Mouse (Mus musculus): ENCODE results near the gene Gm813.
"Not testable (repeated sequence)": the region's sequence is repeated elsewhere in the genome, so short reads cannot be mapped to it uniquely, and the experiment has no call there.

Gene Gm813

GRCm38 (mm10) chr16:58616878-58617277, at the start of gene Gm813:
Gene Gm813 (minus strand): TSS chr16:58616978.
- DNase-seq (ENCODE audit: low spot score) = peak; percentile 23

DNA sequence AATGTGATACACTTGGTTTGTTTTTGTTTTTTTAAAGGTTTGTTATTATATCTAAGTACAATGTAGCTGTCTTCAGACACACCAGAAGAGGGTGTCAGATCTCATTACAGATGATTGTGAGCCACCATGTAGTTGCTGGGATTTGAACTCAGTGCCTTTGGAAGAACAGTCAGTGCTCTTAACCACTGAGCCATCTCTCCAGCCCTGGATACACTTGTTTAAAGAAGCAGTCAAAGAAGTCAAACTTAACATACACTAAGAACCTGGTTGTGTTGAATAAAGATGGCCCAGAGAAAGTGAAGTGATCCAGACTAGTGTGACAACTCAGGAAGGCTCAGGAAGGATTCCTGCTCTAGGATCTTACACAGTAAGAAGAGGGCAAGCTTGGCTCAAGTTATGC, 48.4 kb upstream of the Gm813 start:
- not testable (repeated sequence) for DNase-seq (ENCODE audit: low spot score)

GRCm38 (mm10) chr16:58663816-58664215, 47.0 kb upstream of the Gm813 start:
- no peak for DNase-seq (ENCODE audit: low spot score)

DNA sequence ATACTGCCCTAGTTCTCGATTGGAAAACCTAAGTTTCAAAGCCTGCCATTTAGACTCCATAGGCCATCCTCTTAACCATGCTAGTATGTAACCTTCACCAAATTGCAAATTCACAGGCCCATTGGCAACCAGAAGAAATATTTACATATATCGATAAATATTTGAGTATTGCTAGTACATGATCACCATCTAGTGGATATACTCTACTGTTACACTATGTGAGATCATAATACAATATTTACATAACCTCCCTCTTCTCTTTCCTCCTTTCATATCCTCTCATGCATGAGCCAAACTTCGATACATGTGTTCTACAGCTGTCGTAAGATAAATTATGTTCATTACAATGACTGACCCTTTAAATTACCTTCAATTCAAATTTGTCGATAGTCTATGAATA, 46.2 kb upstream of the Gm813 start:
- no peak for DNase-seq (ENCODE audit: low spot score)

- no peak for DNase-seq (ENCODE audit: low spot score)
Measured at GRCm38 (mm10) chr16:58662287-58662791, 45.6 kb upstream of the Gm813 start.

- DNase-seq (ENCODE audit: low spot score) = no peak
Measured at GRCm38 (mm10) chr16:58661826-58662225, 45.0 kb upstream of the Gm813 start.

DNA sequence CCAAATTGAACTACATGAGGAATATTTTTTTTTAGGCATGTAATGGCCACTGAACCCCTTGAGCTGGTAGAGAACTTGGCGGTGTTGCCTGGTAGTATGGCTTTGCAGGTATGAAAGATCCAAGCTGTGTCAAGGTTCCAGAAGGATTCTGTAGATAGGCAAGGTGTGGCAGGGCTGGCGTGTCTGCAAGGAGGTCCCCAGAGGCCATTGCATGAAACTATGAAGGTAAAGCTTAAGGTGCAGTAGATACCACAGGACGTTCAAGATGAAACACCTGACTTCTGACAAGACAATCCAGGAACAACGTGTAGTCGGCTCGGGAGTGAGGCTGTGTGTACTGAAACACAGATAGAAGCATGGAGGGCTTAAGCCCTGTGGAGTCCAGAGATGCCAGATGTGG, 41.9 kb upstream of the Gm813 start:
- no peak for DNase-seq (ENCODE audit: low spot score)

- no peak for DNase-seq (ENCODE audit: low spot score)
Measured at GRCm38 (mm10) chr16:58656526-58656925, 39.7 kb upstream of the Gm813 start.

GRCm38 (mm10) chr16:58655751-58656150, 39.0 kb upstream of the Gm813 start:
- DNase-seq (ENCODE audit: low spot score) = no peak

DNA sequence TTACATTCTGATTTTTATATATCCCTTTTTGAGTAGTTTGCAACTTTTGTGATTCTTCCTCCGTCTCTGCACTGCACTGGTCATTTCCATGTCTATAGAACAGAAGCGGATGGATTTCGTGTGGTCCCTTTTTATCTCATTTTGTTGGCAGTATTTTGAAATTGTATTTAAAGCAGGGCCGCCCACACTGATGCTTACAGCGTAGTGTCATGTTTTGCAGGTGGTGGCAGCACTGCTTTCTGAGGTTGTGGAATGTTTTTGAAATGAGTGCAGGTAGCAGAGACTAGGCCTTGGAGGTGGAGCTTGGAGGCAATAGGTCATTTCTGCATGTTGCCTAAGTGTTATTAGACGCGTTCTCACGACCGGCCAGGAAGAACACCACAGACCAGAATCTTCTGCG, 33.2 kb upstream of the Gm813 start:
- no peak for DNase-seq (ENCODE audit: low spot score)

DNA sequence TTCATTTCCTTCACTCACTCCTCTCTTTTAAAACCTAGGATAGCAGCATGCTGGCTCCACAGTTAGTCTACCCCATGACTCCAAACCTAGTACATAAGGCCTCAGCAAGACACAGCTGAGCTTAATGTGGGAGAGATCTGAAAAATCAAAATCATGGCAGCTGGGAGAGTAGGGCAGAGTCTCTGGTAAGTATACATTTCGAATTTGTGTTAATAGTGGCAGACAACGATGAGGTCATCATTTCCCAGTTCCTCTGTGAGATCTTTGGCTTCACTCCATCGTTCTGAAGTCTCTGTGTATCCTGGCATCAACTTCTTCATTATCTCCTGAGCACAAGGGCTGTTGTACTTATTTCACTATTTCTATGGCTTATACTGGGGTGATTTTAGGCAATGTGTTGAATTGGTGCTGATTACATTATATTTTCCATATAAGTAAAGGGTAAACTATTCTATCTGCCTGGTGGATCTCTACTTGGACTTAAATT, 22.0 kb upstream of the Gm813 start, which contains the start of gene E330017A01Rik:
Gene E330017A01Rik (minus strand): TSS at position 51 of the 487 bp plus-strand sequence.
- DNase-seq (ENCODE audit: low spot score) = no peak

- no peak for DNase-seq (ENCODE audit: low spot score)
Measured at GRCm38 (mm10) chr16:58638016-58638415, 21.2 kb upstream of the Gm813 start.

DNA sequence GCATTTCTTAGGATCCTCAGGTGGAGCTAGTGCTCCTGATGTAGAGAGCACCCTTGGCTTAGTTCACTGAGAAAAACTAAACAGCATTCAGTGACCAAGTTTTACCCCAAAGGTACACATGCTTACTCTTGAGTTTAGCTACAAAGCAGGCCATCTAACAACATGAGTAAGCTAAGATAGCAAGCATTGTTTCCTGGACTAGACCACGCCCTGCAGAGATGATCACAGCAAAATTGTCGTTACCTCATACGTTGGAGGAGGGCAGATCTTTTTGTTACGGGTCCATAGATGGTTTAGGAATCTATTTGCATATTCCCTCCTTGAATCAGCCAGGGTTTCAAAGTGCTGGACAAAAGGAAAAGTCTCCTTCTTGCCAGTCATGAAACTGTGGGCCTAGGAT, 20.7 kb upstream of the Gm813 start:
- DNase-seq (ENCODE audit: low spot score) = no peak

GRCm38 (mm10) chr16:58635866-58636265, 19.1 kb upstream of the Gm813 start:
- no peak for DNase-seq (ENCODE audit: low spot score)

DNA sequence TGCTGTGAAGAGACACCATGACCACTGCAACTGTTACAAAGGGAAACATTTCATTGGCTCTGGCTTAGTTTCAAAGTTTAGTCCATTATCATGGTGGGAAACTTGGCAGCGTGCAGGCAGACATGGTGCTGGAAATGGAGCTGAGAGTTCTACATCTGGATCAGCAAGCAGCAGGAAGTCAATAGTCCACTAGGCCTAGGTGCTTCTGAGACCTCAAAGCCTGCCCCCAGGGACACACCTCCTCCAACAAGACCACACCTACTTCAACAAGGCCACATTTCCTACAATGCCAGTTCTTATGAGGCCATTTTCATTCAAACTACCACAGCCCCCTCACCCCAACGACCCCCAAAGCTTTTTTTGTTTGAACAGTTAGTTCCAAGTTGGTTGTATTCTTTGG, 13.0 kb upstream of the Gm813 start:
- no peak for DNase-seq (ENCODE audit: low spot score)

DNA sequence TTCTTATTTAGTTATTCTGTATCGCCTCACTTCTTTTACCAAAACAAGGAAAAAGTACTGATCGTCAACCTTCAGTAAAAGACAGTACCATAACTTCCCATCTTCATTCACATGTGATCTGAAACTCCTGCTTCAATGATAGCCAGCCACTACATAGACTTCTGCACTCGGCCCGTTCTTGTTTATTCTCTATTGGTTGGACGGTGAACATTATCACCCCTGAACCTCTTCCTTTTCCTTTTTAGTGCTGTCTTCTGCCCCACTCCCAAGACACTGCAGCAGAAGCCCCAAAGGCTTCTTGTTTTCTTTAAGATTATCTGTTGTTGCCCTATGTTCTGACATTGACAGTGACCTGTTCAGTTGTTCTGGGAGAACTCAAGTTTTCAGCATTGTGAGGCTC, 12.2 kb upstream of the Gm813 start:
- DNase-seq (ENCODE audit: low spot score) = no peak

DNA sequence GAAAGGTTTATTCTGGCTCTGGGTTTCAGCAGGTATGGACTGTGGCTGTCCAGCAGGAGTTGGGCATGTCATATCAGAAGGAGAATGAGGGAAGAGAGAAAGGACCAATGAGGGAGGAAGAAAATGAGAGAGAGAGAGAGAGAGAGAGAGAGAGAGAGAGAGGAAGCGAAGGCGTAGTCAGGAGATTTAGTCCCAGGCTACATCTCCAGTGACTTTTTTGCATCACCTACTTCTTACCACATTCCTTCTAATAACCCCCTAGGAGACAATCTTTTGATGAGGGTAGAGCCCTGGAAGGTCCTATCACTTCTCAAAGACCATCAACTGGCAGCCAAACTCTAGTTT, 11.5 kb upstream of the Gm813 start:
- DNase-seq (ENCODE audit: low spot score) = no peak

DNA sequence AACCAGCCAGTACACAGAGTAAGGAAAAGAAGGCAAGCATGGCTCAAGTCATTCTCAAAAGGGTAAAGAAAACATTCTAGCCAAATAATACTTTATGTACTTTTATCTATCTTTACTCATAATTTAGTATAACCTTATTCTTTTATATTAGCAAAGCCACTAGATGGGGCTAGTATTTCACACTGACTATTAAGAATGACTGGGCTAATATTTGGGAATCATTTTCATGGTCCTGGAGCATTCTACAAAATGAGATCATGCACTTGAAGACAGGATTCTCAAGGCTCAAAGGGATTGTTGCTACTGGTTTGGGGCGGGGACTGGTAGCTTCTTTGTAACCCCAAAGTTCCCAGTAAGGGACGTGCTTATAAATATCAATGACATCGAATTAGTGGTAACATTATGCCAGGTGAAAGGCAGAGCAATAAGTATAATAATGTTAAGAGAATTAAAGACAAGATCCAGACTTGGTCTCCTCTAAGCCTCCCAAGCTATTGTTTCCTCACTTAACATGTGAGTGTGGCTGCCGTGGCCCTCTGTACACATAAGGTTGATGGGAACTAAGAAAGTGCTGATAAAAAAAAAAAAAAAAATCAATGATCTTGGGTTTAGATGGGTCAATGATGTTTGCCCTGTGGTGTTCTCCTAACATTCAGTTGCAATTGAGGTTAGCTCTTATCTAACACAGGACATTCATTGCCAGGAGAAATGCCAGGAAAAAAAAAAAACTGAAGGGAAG, 11.0 kb upstream of the Gm813 start:
- no peak for DNase-seq (ENCODE audit: low spot score)

- DNase-seq (ENCODE audit: low spot score) = no peak
Measured at GRCm38 (mm10) chr16:58623944-58624343, 7.2 kb upstream of the Gm813 start.

DNA sequence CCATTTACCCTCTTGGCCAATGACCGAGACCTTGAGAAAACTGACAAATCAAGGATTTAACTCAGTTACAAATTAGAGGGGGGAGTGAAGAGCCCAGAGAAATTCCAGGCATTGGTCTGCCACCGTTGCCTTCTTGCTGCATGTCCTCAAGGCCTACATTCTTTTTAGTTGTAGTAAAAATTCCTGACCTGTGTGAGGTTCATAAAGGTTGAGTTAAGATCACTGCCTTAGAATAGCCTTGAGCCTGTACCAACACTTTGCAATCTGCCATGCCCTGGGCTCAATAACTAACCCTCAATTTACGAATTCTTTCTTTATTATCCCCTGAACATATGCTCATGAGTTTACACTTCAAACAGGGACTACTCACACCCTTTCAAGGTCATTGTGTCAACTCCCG, 6.3 kb upstream of the Gm813 start:
- no peak for DNase-seq (ENCODE audit: low spot score)

DNA sequence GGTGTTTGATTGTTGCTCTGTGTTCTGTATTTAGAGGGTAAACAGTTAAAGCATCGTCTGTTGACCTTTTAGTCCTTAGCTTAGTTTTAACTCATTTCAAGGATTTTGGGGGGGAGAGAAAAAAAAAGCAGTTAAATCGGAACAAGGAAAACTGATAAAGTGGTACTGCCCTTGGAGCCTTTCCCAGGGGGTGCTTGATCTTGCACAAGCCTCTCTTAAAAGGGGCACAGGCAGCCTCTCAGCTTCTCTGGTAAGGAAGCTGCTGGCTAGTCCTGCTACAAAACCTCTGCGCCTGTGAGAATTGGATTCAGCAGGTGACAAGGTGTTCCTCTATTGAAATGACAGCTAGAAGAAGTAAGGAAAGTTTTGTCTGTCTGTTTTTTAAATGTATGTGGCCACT, 5.6 kb upstream of the Gm813 start:
- DNase-seq (ENCODE audit: low spot score) = no peak

DNA sequence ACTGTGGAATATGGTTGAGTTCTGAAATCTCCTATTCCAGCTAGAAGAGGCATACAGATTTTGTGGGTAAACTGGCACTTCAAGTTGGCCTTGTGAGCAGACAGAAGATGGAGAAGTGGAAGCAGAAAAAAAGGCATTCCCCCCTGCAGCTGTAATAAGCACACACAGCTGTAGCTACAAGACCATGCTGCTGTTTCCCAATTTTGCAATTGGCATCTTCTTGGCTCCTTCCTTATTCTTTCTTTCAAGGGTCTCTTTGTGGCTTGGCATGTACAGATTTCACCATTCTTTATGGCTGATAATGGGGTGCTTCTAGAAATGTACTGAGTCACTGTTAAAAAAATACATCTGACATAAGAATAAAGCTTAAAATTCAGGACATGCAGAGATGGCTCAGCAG, 568 bp upstream of the Gm813 start:
- no peak for DNase-seq (ENCODE audit: low spot score)

- DNase-seq (ENCODE audit: low spot score) = no peak
Measured at GRCm38 (mm10) chr16:58612969-58613368, 3.8 kb downstream of the Gm813 start.

DNA sequence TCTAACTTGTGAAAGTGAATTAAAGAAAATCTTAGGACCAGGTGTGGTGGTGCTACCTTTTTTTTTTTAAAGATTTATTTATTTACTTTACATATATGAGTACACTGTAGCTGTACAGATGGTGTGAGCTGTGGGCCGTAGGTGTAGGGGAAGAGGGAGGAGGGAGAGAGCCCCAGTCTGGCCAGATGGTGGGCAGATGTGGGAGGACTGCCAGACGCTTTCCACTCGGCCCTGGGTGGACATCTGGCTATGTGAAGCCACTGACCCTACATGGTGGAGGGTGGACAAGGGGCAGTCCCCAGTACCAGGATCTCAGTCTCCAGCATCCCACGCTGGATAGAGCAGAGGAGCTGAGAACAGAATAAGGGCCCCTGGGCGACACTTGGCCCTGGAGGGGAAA, 9.7 kb downstream of the Gm813 start:
- no peak for DNase-seq (ENCODE audit: low spot score)
